Mouse (Mus musculus) limb, embryonic 11.5 days (tissue): ENCODE measurements around the gene Eif2ak3. TPM values are rescaled to one million over a fixed set of nuclear protein-coding genes. Genes with fewer than 3 reads are reported as not detected.

Source experiments
- ATAC-seq: fragments of 200-750 bp; cut with Nextera tagmentation; 2 replicates; pipeline ENCODE4 v1.8.0; 2017; ENCODE audit warnings: low read depth; ENCODE audit not compliant: insufficient number of reproducible peaks, low FRiP score, low TSS enrichment
- DNase-seq: peaks from one replicate; pipeline ENCODE4 v3.0.0-alpha.2; 2015; ENCODE audit warnings: low spot score
- H3K27ac ChIP-seq: fragments of 300-500 bp; sonication (generic); replicated peaks from 2 replicates; pipeline ENCODE4 v1.5.1; 2014; ENCODE audit warnings: low read depth, mild to moderate bottlenecking, low read length
- H3K27me3 ChIP-seq: fragments of 300-500 bp; sonication (generic); 2 replicates; pipeline ENCODE4 v1.6.1; 2014; ENCODE audit warnings: mild to moderate bottlenecking, low read length, mixed read lengths; ENCODE audit not compliant: control insufficient read depth, insufficient read depth
- H3K36me3 ChIP-seq: fragments of 300-500 bp; sonication (generic); 2 replicates; pipeline ENCODE4 v1.6.1; 2014; ENCODE audit warnings: mild to moderate bottlenecking, low read length, moderate library complexity, mixed read lengths; ENCODE audit not compliant: control insufficient read depth, insufficient read depth
- H3K4me1 ChIP-seq: fragments of 300-500 bp; sonication (generic); 2 replicates; pipeline ENCODE4 v1.6.1; 2014; ENCODE audit warnings: low read length, mixed read lengths; ENCODE audit not compliant: control insufficient read depth, insufficient read depth
- H3K4me2 ChIP-seq: fragments of 300-500 bp; sonication (generic); 2 replicates; pipeline ENCODE4 v1.6.1; 2014; ENCODE audit warnings: low read depth, mild to moderate bottlenecking, moderate library complexity; ENCODE audit not compliant: severe bottlenecking
- H3K4me3 ChIP-seq: fragments of 300-500 bp; sonication (generic); 2 replicates; pipeline ENCODE4 v1.5.1; 2014; ENCODE audit warnings: low read depth, low read length
- H3K9ac ChIP-seq: fragments of 300-500 bp; sonication (generic); 2 replicates; pipeline ENCODE4 v1.6.1; 2014; ENCODE audit warnings: mild to moderate bottlenecking, low read length
- H3K9me3 ChIP-seq: fragments of 300-500 bp; sonication (generic); 2 replicates; pipeline ENCODE4 v1.6.1; 2016; ENCODE audit warnings: low read length; ENCODE audit not compliant: control insufficient read depth
- WGBS: fragments of 180-500 bp; shearing (Covaris S2); extraction: QIAGEN DNeasy Blood & Tissue Kit; methylation state at CpG from one replicate; pipeline ENCODE4 v1.1.7; 2014; 5-methylcytosine and 5-hydroxymethylcytosine counted together
- polyA plus RNA-seq: library from polyadenylated mRNA; unstranded; fragments of >200 nt; fragmentation: Nextera tagmentation; extraction: Ambion mirVana; gene quantifications from 2 replicates; pipeline ENCODE4 v1.2.1, GENCODE M21; 2014

Eif2ak3 gene
- polyA plus RNA-seq, 1 experiment from 2014 or later: 8.7 TPM

DNA sequence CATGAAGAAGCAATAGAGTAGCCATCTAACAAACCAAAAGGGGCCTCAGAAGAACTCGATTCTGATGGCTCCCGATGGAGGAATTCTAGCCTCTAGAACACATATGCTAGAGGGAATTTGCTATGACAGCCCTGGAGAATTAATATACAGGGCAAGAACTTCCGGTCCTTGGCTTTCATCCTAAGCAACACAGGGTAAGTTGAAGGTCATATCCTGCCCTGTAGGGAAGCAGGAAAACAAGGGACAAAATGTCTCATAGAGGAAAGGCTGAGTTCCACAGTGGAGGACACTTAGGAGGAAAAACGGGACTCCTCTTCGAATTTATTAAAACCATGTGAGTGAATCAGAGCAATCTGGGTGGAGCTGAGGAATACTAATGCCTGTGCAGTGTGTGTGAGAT, 1.3 kb upstream of the Eif2ak3 start:
- no peak for ATAC-seq
- Histone ChIP-seq H3K27ac (no peak overlapping the region), H3K4me1 (peaks cover 7% of the 10 kb centered on the region), H3K4me3 (no peak overlapping the region), H3K9ac (no peak overlapping the region), H3K4me2 (no peak overlapping the region), H3K9me3 (no peaks in the 10 kb centered on the region), H3K27me3 (no peaks in the 10 kb centered on the region), H3K36me3 (no peaks in the 10 kb centered on the region)
- no peak for DNase-seq
- 69% methylated on average over 5 of the region's 5 CpGs for WGBS

DNA sequence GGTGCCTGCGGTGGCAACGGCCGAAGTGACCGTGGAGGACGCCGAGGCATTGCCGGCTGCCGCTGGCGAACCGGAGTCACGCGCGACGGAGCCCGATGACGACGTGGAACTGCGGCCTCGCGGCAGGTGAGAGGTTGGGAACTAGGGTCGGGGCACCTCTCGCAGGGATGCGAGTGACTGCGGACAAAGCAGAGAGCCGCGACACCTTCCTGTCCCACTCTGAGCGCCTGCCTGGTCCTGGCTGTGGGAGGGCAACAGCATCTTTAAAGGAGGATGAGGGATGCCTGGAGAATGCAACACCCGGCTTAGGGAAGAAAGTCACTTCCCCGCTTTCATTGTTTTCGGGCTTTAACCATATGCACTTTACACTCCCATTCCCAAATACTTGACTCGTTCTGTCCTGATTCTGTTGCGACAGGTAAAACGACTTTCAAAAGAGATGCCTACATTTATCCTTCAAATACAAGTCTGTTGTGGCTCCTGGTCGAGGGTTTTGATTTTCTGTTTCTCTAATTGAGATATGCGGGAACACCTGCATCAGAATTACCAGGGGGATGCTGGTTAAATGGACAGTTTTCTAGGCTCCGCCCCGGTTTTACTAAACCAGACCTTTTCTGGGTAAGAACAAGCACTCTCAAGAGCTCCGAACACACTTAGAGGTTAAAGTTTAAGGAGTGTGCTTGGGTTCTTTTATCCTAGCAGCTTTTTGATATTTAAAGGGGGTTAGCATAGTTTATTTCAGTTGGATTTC, 756 bp downstream of the Eif2ak3 start:
- no peaks in the 10 kb centered on the region for H3K27me3 ChIP-seq
- H3K4me2 ChIP-seq: peak overlapping the region; percentile 68
- H3K4me1 ChIP-seq: peaks cover 7% of the 10 kb centered on the region
- no peak overlapping the region; the same call in 1 of the 2 replicates for H3K27ac ChIP-seq
- WGBS: 1% methylated on average over 38 of the region's 38 CpGs
- no peaks in the 10 kb centered on the region for H3K9me3 ChIP-seq
- ATAC-seq (no peak), DNase-seq (peak; percentile 41)
- no peaks in the 10 kb centered on the region for H3K36me3 ChIP-seq
- H3K9ac ChIP-seq: peak overlapping the region; percentile 78
- H3K4me3 ChIP-seq: peak overlapping the region; percentile 89

DNA sequence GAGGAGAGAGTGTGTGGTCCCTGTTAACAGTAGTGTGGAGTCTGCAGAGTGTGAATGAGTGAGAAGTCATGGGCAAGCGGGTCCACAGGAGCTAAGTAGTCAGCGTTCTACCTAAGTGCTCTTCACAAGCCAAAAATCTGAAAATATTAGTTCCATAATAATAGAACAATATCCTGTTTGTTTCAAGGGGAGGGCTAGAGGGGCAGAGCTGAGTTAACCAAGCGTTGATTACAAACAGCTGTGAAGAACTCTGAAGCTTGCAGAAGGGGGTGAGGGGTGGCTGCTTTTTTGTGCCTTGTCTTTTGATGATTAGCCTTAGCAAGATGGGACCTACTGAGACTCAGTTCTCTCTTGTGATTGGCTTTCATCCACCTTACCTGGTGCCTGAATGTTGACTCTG, 3.1 kb downstream of the Eif2ak3 start:
- WGBS: 32% methylated on average over 3 of the region's 3 CpGs
- H3K4me2 ChIP-seq: no peak overlapping the region
- H3K9ac ChIP-seq: no peak overlapping the region

DNA sequence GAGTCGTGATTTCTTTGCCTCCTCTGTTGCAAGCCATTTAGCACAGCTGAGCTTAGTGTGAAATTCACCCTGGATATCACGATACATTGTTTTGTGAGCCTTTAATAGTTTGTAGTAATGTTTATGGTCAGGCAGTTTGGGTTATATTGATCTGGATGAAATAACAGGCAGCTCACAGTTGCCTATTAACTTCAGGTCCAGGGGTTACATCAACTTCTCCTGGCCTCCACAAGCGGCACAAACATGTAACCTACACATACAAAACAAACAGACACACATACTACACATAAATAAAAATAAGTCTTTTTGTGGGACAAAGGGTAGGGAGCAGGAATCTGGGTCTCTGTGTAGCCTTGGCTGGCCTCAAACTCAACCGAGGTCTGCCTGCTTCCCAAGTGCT, 9.1 kb downstream of the Eif2ak3 start:
- 78% methylated on average over 4 of the region's 4 CpGs for WGBS
- Histone ChIP-seq H3K4me2 (no peak overlapping the region), H3K4me1 (no peaks in the 10 kb centered on the region), H3K9ac (no peak overlapping the region), H3K27ac (no peak overlapping the region), H3K9me3 (no peaks in the 10 kb centered on the region), H3K4me3 (no peak overlapping the region), H3K27me3 (no peaks in the 10 kb centered on the region), H3K36me3 (no peaks in the 10 kb centered on the region)
- ATAC-seq (no peak), DNase-seq (no peak)

More for the DNA sequence above, 3.1 kb downstream of the Eif2ak3 start:
- no peak for ATAC-seq
- Histone ChIP-seq H3K27ac (peak overlapping the region; percentile 42; the same call in 1 of the 2 replicates), H3K36me3 (no peaks in the 10 kb centered on the region), H3K4me3 (no peak overlapping the region), H3K27me3 (no peaks in the 10 kb centered on the region), H3K9me3 (no peaks in the 10 kb centered on the region), H3K4me1 (peaks cover 7% of the 10 kb centered on the region)
- no peak for DNase-seq

GRCm38 (mm10) chr6:70855529-70856309, 11.4 kb downstream of the Eif2ak3 start:
- Histone ChIP-seq H3K9me3 (no peaks in the 10 kb centered on the region), H3K4me1 (no peaks in the 10 kb centered on the region), H3K27me3 (no peaks in the 10 kb centered on the region), H3K9ac (no peak overlapping the region), H3K27ac (no peak overlapping the region), H3K4me2 (no peak overlapping the region), H3K36me3 (0 out of 2 replicates have a peak, but pooled peaks cover 4% of the 10 kb centered on the region), H3K4me3 (no peak overlapping the region)
- DNase-seq (no peak), ATAC-seq (no peak)
- 94% methylated on average over 13 of the region's 13 CpGs for WGBS

DNA sequence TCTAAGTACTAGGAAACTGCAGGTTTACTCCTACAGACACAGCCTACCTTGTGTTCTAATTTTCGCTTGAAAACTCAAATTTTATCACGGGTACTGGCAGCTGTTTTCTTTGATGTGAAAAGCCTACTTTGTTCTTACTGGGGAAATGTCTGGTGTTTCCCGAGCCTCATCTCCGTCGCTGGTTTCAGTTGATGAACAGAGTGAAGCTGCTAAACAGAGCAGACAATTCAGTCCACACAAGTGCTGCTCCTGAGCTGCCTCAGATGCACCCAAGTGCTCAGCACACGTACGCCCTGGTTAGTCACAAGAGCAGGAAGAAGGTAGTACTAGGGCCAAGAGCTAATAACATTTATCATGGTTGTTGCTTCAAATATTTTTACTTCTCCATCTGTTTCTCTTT, 18.4 kb downstream of the Eif2ak3 start:
- DNase-seq (no peak), ATAC-seq (no peak)
- Histone ChIP-seq H3K4me1 (no peaks in the 10 kb centered on the region), H3K9me3 (no peaks in the 10 kb centered on the region), H3K27ac (no peak overlapping the region), H3K4me2 (no peak overlapping the region), H3K27me3 (no peaks in the 10 kb centered on the region), H3K36me3 (peaks cover 4% of the 10 kb centered on the region; the same call in 1 of the 2 replicates), H3K4me3 (no peak overlapping the region), H3K9ac (no peak overlapping the region)
- WGBS: 88% methylated on average over 7 of the region's 7 CpGs

DNA sequence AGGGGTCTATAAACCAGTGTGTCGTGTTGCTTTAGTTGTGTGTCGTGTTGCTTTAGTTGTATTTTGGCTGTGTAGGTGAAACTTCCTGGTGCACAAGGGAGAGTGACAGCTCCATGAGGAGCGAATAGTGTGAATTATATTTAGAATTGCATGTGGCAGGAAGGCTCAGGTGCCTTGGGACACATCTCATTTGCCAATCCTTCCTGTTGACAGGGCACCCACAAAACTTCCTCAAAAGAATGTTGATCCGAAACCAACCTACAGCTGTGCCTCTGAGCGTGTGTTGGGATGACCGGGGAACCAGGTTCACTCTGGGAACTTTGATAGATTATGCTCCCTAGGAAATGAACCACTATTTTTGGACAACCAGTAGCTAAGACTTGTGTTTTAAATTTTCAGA, 20.0 kb downstream of the Eif2ak3 start:
- no peak overlapping the region for H3K9ac ChIP-seq
- no peak overlapping the region for H3K4me2 ChIP-seq
- WGBS: 89% methylated on average over 6 of the region's 6 CpGs
- H3K27me3 ChIP-seq: no peaks in the 10 kb centered on the region
- no peak overlapping the region for H3K27ac ChIP-seq
- H3K4me3 ChIP-seq: no peak overlapping the region
- ATAC-seq (no peak), DNase-seq (no peak)
- no peaks in the 10 kb centered on the region for H3K9me3 ChIP-seq
- H3K36me3 ChIP-seq: peaks cover 3% of the 10 kb centered on the region; the same call in 1 of the 2 replicates
- no peaks in the 10 kb centered on the region for H3K4me1 ChIP-seq

DNA sequence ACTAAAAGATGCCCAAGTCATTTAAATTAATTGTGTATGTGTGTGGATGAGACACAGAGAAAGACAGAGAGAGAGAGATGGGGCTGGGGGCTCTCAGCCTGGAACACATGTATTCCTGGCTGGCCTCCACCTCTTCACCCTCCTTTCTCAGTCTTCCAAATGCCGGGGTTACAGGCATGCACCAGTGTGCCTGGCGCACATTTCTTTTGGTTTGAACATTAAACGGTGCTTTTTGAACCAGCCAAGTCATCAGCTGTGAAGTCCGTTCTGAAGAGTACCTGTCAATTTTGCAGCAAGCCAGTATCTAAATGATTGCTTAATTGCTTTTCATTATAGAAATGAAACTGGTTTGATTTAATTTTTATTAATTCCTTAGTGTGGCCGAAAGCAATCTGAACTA, 22.4 kb downstream of the Eif2ak3 start:
- H3K9me3 ChIP-seq: no peaks in the 10 kb centered on the region
- DNase-seq (no peak), ATAC-seq (no peak)
- no peak overlapping the region for H3K4me2 ChIP-seq
- H3K9ac ChIP-seq: no peak overlapping the region
- 85% methylated on average over 5 of the region's 5 CpGs for WGBS
- no peak overlapping the region for H3K4me3 ChIP-seq
- H3K27ac ChIP-seq: no peak overlapping the region
- no peaks in the 10 kb centered on the region; the same call in 1 of the 2 replicates for H3K36me3 ChIP-seq
- H3K4me1 ChIP-seq: no peaks in the 10 kb centered on the region
- no peaks in the 10 kb centered on the region for H3K27me3 ChIP-seq
